Mouse (Mus musculus) liver, embryonic 11.5 days (tissue): ENCODE results near the gene Fmod. TPM values are rescaled to one million over a fixed set of nuclear protein-coding genes. Genes with fewer than 3 reads are reported as not detected.
A peak's percentile ranks its signal among the peaks of the same experiment; 100 is the strongest.

Experiments used
- ATAC-seq: fragments of 200-750 bp; cut with Nextera tagmentation; replicated peaks from 2 replicates; pipeline ENCODE4 v1.8.0; 2017; ENCODE audit warnings: moderate number of reproducible peaks, mild to moderate bottlenecking, moderate TSS enrichment, moderate library complexity; ENCODE audit not compliant: low FRiP score
- DNase-seq: peaks from one replicate; pipeline ENCODE4 v3.0.0-alpha.2; 2017; ENCODE audit warnings: low spot score
- H3K27ac ChIP-seq: fragments of 300-500 bp; sonication (generic); 2 replicates; pipeline ENCODE4 v1.5.1; 2014; ENCODE audit warnings: mild to moderate bottlenecking, low read depth, low read length, control low read depth
- H3K27me3 ChIP-seq: fragments of 300-500 bp; sonication (generic); replicated peaks from 2 replicates; pipeline ENCODE4 v1.6.1; 2014; ENCODE audit warnings: low read length, mixed read lengths; ENCODE audit not compliant: control insufficient read depth, insufficient read depth
- H3K36me3 ChIP-seq: fragments of 300-500 bp; sonication (generic); 2 replicates; pipeline ENCODE4 v1.6.1; 2014; ENCODE audit warnings: mild to moderate bottlenecking, low read length, moderate library complexity, mixed read lengths; ENCODE audit not compliant: control insufficient read depth, insufficient read depth
- H3K4me1 ChIP-seq: fragments of 300-500 bp; sonication (generic); replicated peaks from 2 replicates; pipeline ENCODE4 v1.6.1; 2014; ENCODE audit warnings: low read length, mixed read lengths; ENCODE audit not compliant: control insufficient read depth, insufficient read depth
- H3K4me2 ChIP-seq: fragments of 300-500 bp; sonication (generic); 2 replicates; pipeline ENCODE4 v1.6.1; 2014; ENCODE audit warnings: mild to moderate bottlenecking, control low read depth, moderate library complexity
- H3K4me3 ChIP-seq: fragments of 300-500 bp; sonication (generic); 2 replicates; pipeline ENCODE4 v1.5.1; 2014; ENCODE audit warnings: low read depth, low read length, control low read depth
- H3K9ac ChIP-seq: fragments of 300-500 bp; sonication (generic); 2 replicates; pipeline ENCODE4 v1.6.1; 2014; ENCODE audit warnings: low read depth, low read length, control low read depth
- H3K9me3 ChIP-seq: fragments of 300-500 bp; sonication (generic); 2 replicates; pipeline ENCODE4 v1.6.1; 2016; ENCODE audit warnings: low read length, inconsistent platforms, mixed read lengths; ENCODE audit not compliant: control insufficient read depth
- WGBS: fragments of 180-500 bp; shearing (Covaris S2); extraction: QIAGEN DNeasy Blood & Tissue Kit; methylation state at CpG from one replicate; pipeline ENCODE4 v1.1.7; 2014; 5-methylcytosine and 5-hydroxymethylcytosine counted together
- polyA plus RNA-seq: library from polyadenylated mRNA; unstranded; fragments of >200 nt; fragmentation: Nextera tagmentation; extraction: Ambion mirVana; gene quantifications from 2 replicates; pipeline ENCODE4 v1.2.1, GENCODE M21; 2014

Gene Fmod
- polyA plus RNA-seq, 1 experiment from 2014 or later, result 3.9 TPM

GRCm38 (mm10) chr1:134059739-134060695 lies 23.0 kb downstream of the Fmod start:
- Histone ChIP-seq H3K9me3 (no peaks in the 10 kb centered on the region), H3K27me3 (peaks cover 12% of the 10 kb centered on the region), H3K36me3 (no peaks in the 10 kb centered on the region), H3K4me1 (peaks cover 57% of the 10 kb centered on the region), H3K27ac (peak overlapping the region; percentile 88; the same call in 1 of the 2 replicates), H3K4me2 (peak overlapping the region; percentile 79), H3K9ac (peak overlapping the region; percentile 50; the same call in 1 of the 2 replicates), H3K4me3 (peak overlapping the region; percentile 42)
- no peak for ATAC-seq
- WGBS, result 66% methylated on average over 16 of the region's 16 CpGs
- no peak for DNase-seq

GRCm38 (mm10) chr1:134060849-134061569 lies 24.0 kb downstream of the Fmod start:
- Histone ChIP-seq H3K4me3 (peak overlapping the region; percentile 42), H3K4me2 (peak overlapping the region; percentile 79), H3K4me1 (peaks cover 57% of the 10 kb centered on the region), H3K9ac (peak overlapping the region; percentile 50), H3K27me3 (peaks cover 12% of the 10 kb centered on the region), H3K27ac (peak overlapping the region; percentile 88), H3K36me3 (no peaks in the 10 kb centered on the region), H3K9me3 (no peaks in the 10 kb centered on the region)
- ATAC-seq (peak; percentile 95), DNase-seq (peak; percentile 82)
- 5% methylated on average over 31 of the region's 31 CpGs for WGBS

- no peaks in the 10 kb centered on the region for H3K36me3 ChIP-seq
- H3K9ac ChIP-seq, result no peak overlapping the region
- peaks cover 12% of the 10 kb centered on the region for H3K27me3 ChIP-seq
- H3K4me3 ChIP-seq, result no peak overlapping the region
- WGBS, result 74% methylated on average over 3 of the region's 3 CpGs
- ATAC-seq (no peak), DNase-seq (no peak)
- no peaks in the 10 kb centered on the region for H3K9me3 ChIP-seq
- peak overlapping the region; percentile 79; the same call in 1 of the 2 replicates for H3K4me2 ChIP-seq
- peaks cover 58% of the 10 kb centered on the region for H3K4me1 ChIP-seq
- H3K27ac ChIP-seq, result no peak overlapping the region
These were observed 24.9 kb downstream of the Fmod start for GRCm38 (mm10) chr1:134061915-134062314.

- Histone ChIP-seq H3K9me3 (no peaks in the 10 kb centered on the region), H3K9ac (peak overlapping the region; percentile 58; the same call in 1 of the 2 replicates), H3K36me3 (no peaks in the 10 kb centered on the region), H3K27ac (peak overlapping the region; percentile 30; the same call in 1 of the 2 replicates), H3K27me3 (peaks cover 12% of the 10 kb centered on the region), H3K4me2 (peak overlapping the region; percentile 65), H3K4me3 (peak overlapping the region; percentile 20; the same call in 1 of the 2 replicates), H3K4me1 (peaks cover 63% of the 10 kb centered on the region)
- 26% methylated on average over 11 of the region's 11 CpGs for WGBS
- no peak for DNase-seq
- ATAC-seq, result no peak
These were observed 25.5 kb downstream of the Fmod start for GRCm38 (mm10) chr1:134062411-134063085.

- Histone ChIP-seq H3K4me2 (peak overlapping the region; percentile 65), H3K36me3 (no peaks in the 10 kb centered on the region), H3K4me3 (peak overlapping the region; percentile 20), H3K9me3 (no peaks in the 10 kb centered on the region), H3K27ac (peak overlapping the region; percentile 67), H3K9ac (peak overlapping the region; percentile 58), H3K4me1 (peaks cover 63% of the 10 kb centered on the region), H3K27me3 (peaks cover 12% of the 10 kb centered on the region)
- DNase-seq (no peak), ATAC-seq (no peak)
- 5% methylated on average over 33 of the region's 33 CpGs for WGBS
These were observed 26.2 kb downstream of the Fmod start for GRCm38 (mm10) chr1:134063086-134063772.

- 25% methylated on average over 9 of the region's 9 CpGs for WGBS
- Histone ChIP-seq H3K27me3 (peaks cover 12% of the 10 kb centered on the region), H3K27ac (peak overlapping the region; percentile 67), H3K4me2 (peak overlapping the region; percentile 65), H3K9ac (peak overlapping the region; percentile 58), H3K9me3 (no peaks in the 10 kb centered on the region), H3K36me3 (no peaks in the 10 kb centered on the region), H3K4me3 (no peak overlapping the region), H3K4me1 (peaks cover 63% of the 10 kb centered on the region)
- DNase-seq (no peak), ATAC-seq (no peak)
These were observed 26.7 kb downstream of the Fmod start for GRCm38 (mm10) chr1:134063773-134064125.

GRCm38 (mm10) chr1:134064296-134064831 lies 27.3 kb downstream of the Fmod start:
- H3K9me3 ChIP-seq, result no peaks in the 10 kb centered on the region
- no peak overlapping the region for H3K4me2 ChIP-seq
- no peak overlapping the region for H3K9ac ChIP-seq
- no peaks in the 10 kb centered on the region for H3K36me3 ChIP-seq
- ATAC-seq (no peak), DNase-seq (no peak)
- H3K27ac ChIP-seq, result peak overlapping the region; percentile 67
- H3K4me1 ChIP-seq, result peaks cover 63% of the 10 kb centered on the region
- H3K27me3 ChIP-seq, result peaks cover 12% of the 10 kb centered on the region
- H3K4me3 ChIP-seq, result no peak overlapping the region
- 92% methylated on average over 2 of the region's 2 CpGs for WGBS
